Mouse (Mus musculus): Measurements from ENCODE around the gene Slc25a28.

DNA sequence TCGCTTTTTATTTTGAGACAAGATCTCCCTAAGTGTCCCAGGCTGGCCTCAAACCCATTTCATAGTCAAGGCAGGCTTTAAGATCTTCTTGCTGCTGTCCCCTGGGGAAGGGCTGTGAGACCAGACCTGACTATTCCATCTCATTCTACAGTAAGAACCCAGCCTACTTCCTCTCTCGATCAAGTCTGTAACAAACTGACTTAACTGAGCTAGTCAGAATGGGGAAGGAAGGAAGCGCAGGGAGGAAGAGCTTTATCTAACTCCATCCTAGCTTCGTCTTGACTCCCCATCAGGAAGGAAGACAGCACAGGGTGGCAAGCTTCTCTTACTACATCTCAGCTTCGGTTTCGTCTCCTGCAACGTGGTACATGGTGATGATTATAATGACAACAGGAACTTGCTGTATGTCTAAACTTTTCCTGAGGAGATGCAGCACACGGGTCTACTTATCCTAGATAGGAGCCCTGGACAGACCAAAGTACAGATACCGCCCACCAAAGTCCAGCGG is 4.8 kb upstream of the Slc25a28 start:
- TF ChIP-seq CTCF (IDR thresholded peaks at IDR 0.05; ENCODE audit: control insufficient read depth, insufficient read depth, insufficient replicate concordance, low read depth, low read length): no peak
- TF ChIP-seq POLR2A (IDR thresholded peaks at IDR 0.05; ENCODE audit: control insufficient read depth, low read depth, low read length): no peak

Measured in testis, adult 2 months (tissue).